Mouse (Mus musculus): ENCODE data around the gene Glod4.
"Not testable (repeated sequence)": the region's sequence is repeated elsewhere in the genome, so short reads cannot be mapped to it uniquely, and the experiment has no call there.

Glod4 gene

DNA sequence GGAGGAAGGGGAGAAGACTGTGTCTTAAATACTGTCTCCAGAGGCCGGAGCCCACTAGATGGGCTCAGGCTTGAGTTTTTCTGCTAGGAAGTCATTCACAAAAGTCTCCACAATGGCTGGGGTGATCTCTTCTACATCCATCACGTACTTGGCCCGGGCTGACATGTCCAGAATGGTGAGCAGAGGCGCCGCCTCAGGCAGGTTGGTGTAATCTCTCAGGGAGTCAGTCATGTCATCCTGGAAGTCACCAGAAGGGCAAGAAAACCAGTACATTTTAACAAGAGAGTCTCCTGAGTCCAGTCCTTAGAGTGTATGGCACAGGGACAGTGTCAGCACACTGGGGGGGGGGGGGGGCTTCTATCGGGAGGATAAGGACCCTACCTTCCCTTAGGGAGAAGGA is 15.0 kb upstream of the Glod4 start:
- DNase-seq (ENCODE audit: low read depth, low spot score): peak; percentile 64

DNA sequence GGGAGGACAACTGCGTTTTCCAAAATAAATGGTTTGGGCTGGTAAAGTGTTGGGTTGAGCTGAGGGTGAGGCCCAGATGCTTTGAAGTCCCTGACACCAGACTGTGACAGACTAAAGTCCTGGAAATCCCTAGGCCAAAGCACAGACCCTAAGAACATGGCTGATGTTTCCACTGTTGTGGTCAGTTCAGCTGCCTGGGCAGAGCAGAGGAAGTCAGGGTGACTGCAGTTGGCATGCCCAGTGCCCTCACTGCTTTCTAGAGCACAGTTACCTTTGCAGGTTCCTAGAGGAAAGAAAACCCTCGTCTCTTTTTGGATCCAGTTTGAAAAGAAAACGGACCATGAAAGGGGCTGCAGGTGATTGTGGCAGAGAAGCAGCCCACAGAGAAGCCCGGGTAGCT is 13.9 kb upstream of the Glod4 start:
- DNase-seq (ENCODE audit: low read depth, low spot score): no peak

DNA sequence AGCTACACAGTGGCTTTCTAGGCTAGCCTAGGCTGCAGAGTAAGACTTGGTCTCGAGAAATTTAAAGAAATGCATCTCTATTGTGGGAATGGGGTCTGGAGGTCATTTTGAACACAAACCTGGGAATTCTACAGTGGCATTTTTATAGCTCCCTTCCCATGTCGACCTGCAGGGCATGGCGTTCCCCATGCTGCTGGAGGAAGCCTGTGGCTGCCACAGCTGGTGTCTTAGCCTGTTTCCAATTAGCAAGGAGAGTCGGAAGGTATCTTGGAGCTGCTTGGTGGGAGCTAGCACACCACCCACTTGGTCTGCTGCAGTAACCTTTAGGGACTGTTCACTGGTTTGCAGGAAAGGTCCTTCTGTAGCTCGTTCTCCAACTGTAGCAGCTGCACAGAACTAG is 12.6 kb upstream of the Glod4 start:
- DNase-seq (ENCODE audit: low read depth, low spot score): no peak

DNA sequence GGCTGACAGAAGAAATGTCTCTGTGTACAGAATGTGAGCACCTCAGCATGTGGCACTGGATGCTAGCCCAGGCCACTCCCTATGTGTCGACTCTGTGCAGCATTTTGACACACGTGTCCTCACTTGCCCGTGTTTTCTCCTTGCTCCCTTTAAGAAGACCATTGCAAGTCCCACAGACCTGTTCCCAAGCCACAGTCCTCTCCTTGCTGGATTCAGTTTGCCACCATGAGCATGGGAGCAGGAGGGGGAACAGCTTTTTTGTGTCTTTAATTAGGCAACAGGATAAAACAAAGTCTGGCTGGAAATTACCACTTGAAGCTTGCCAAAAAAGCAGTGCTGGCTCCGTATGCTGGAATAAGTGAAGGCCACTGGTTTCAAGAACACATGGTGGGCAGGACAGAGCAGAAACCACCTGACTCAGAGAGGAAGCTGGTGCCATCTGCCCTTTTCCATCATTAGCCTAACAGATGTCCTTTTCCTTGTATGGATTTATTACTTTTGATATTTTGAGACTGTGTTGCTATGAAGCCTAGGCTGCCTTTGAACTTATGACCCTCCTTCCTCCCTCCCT is 12.0 kb upstream of the Glod4 start:
- DNase-seq (ENCODE audit: low read depth, low spot score): no peak

DNA sequence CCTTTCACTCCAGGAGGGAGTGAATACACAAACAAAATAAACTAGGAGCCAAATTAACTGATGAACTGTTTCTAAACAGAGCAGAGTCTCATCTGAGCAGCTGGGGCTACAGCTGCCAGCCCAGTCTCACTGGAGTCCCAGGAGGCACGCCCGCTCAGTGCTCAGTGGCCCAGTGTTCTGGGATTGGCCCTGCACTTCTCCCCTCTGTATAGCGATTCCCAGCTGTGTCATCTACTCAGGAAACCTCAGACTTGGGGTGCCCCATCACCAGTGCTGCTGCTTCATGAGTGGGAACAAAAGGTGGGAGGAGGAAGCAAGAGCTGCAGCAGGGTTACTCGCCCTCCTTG is 10.4 kb upstream of the Glod4 start:
- DNase-seq (ENCODE audit: low read depth, low spot score): no peak

DNA sequence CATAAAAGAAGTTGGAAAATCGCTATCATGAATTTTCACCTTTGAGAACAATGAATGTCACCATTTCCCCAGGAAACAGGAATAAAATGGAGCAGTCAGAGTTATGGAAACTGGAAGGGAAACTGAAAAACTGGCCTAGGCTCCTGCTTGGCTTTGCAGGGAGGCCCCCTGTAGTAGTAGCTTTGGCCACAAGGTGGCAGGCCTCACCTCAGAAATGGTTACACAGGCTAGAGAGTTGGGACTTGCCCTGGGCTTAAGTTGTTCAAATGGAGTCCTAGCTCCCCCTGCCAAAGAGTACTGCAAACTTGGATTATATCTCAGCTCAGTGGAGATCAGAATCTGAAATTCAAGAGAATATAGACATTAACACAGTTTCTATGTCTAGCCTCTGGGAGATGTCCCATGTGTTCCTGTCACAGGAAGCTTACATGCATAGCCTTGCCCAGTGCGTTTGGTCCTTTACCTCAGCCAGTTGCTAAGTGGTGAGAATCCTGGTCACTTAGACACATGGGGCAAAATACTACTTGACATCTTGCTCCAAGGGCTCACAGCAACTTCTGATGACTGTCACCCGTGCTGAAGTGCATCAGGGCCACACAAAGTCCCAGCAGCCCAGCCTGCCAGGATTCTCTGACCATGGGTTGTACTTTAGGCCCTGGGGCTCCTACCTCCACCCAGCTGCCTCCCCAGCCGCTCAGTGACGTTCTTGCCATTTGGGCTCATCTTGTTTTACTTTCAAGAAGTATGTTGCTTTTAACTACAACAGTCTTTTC is 9.8 kb upstream of the Glod4 start:
- peak; percentile 76 for DNase-seq (ENCODE audit: low read depth, low spot score)

DNA sequence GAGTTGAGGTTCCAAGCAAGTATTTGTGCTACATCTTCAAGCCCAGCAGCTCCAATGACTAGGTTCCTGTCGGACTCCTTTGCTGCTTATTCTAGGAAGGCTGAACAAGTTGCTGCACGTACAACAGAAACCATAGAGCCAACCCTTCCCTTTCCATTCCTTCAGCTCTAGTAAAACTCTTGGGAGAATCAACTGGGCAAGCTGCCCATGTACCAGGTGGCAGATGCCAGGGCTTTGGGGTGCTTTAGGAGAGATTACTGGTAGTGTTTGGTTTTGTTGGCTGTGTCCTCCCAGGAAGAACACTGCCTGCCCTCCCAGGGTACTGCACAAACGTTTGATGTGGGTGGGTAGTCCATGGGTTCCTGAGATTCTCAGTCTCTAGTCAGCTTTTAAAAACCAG is 8.5 kb upstream of the Glod4 start:
- DNase-seq (ENCODE audit: low read depth, low spot score): no peak

DNA sequence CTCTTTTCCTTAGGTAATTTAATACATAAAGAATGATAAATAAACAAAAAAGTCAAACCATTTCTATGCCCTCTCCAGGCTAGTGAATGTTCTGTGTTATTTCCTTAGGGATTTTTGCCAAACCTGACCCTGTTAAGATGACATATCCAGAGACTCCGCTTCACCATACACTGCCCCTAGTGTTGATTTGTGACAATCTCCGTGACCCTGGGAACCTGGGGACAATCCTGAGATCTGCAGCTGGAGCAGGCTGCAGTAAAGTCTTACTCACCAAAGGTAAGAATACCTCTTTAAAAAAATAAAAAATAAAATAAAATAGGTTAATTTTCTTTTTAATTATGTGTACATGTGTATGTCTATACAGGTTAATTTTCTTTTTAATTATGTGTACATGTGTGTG is 3.7 kb upstream of the Glod4 start:
- peak; percentile 61 for DNase-seq (ENCODE audit: low read depth, low spot score)

DNA sequence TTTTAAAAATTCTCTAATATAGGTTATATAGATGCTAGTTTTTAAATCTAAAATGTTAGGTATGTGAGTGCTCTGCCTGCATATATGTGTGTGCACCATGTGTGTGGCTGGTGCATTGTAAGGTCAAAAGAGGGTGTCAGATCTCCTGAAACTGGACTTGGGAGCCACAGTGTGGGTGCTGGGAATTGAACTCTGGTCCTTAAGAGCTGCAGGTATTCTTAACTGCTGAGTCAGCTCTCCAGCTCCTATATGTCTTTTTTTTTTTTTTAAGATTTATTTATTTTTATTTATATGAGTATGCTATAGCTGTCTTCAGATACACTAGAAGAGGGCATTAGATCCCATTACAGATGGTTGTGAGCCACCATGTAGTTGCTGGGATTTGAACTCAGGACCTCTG is 2.9 kb upstream of the Glod4 start:
- DNase-seq (ENCODE audit: low read depth, low spot score): no peak

DNA sequence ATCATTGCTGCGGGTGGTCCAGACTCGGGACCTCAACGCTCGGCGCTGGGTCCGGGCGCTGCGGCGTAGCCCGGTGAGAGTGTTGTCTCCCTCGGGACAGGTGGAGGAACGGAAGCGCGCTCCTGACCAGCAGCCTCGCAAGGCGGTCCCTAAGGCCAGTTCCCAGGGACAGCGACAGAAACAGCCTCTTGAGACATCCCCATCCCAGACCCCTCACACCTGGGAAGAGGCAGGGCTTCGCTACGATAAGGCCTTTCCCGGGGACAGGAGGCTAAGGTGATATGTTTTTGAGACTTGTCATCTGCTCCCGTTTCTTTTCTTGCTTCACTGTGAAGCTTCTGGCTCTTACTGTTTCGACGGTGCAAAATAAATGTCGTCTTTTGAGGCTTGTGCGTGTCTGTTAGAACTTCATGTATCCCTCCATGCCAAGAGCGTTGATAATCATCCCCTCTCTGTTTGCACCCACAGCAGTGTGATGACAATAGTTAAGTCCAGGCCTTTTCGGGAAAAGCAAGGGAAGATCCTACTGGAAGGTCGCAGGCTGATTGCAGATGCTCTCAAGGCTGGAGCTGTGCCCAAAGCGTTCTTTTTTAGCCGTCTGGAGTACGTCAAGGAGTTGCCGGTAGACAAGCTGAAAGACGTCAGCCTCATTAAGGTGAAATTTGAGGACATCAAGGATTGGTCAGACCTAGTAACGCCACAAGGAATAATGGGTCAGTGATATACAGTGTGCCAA is 454 bp upstream of the Glod4 start:
- DNase-seq (ENCODE audit: low read depth, low spot score): no peak

DNA sequence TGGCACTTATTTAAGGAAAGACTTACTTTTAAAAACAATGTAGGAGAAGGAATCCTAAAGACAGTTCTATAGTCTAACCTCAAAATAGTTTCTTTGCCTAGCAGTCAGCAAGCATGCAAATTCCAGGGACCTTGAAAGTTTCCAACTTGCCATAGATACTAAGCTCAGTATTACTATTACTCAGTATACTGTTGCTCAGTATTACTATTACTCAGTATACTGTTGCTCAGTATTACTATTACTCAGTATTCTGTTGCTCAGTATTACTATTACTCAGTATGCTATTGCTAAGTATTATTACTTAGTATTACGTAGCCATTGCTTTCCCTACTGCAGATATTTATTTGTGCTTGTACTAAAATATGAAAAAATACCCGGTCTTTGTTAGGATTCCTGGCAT is 3.8 kb downstream of the Glod4 start:
- no peak for DNase-seq (ENCODE audit: low read depth, low spot score)

DNA sequence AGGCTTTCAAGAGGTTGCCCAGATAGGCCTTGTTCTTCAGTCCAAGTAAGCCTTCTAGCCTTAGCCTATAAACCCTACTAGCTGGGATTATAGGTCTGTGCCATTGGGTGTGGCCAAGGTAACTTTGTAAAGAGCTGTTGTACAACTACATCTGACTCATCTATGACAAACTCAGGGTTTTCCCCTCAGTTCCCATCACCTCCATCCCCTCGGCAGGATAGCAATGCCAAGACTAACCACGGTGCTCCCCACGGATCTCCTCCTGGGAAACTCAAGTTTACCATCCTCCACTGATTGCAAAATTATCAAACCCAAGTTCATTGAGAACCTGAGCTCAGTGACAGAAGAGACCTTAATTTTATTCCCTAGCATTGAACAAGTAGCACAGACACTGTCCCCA is 7.4 kb downstream of the Glod4 start:
- DNase-seq (ENCODE audit: low read depth, low spot score): no peak

DNA sequence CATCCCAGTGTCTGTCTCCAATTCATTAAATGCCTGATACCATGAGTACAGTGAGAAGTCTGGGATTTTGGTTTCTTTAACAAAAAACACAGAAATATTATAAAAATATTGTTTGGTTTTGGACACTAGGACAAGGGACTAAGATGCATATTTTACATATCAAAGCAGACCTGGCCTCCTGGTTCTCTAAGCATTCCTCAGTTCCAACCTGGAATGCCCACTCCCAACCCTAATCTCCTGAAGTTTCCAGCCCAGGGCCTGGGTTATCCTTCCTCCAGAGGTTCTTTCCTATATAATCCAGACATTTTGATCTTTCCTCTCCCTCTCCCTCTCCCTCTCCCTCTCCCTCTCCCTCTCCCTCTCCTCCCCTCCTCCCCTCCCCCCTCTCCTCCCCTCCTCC is 18.5 kb downstream of the Glod4 start:
- DNase-seq (ENCODE audit: low read depth, low spot score): peak; percentile 55

DNA sequence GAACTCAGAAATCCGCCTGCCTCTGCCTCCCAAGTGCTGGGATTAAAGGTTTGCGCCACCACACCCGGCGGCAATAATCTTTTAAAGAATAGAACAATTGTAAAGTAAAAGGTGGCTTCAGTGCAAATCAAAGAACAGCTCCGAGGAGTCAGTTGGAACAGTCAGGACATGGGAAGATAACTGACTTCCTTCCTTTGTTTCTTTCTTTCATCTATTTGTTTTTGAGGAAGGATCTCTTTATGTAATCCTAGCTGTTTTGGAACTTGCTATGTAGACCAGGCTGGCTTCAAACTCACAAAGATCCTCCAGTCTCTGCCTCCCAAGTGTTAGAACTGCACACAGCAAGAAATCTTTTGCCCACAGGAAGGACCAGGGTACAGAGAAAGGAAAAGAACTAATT is 18.9 kb downstream of the Glod4 start:
- DNase-seq (ENCODE audit: low read depth, low spot score): peak; percentile 76

DNA sequence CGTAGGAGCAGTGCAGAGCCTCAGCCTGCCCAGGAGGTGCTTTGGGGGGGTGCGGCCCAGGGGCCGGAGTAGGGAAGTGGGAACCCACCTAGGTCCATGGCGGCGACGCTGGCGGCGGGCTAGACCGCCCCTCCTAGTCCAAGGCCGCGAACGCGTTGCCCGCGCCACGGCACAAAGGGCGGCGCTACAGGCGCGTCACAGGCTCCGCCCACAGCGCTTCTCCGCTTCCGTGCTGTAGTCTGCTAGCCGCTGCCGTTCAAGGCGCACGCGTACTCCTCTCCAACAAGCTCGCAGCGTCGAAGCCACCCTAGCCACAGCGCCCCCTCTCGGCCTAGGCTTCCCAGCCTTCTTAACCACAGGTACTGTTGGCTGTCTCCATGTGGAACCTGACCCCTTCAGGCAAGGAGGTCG is 26.1 kb downstream of the Glod4 start, which contains the start of the genes Dbil5 and Gemin4:
TSS of gene Dbil5 (plus strand) at position 219 of the 411 bp plus-strand sequence.
TSS of gene Gemin4 (minus strand) at position 275 of the 411 bp plus-strand sequence.
- DNase-seq (ENCODE audit: low read depth, low spot score): peak; percentile 99

DNA sequence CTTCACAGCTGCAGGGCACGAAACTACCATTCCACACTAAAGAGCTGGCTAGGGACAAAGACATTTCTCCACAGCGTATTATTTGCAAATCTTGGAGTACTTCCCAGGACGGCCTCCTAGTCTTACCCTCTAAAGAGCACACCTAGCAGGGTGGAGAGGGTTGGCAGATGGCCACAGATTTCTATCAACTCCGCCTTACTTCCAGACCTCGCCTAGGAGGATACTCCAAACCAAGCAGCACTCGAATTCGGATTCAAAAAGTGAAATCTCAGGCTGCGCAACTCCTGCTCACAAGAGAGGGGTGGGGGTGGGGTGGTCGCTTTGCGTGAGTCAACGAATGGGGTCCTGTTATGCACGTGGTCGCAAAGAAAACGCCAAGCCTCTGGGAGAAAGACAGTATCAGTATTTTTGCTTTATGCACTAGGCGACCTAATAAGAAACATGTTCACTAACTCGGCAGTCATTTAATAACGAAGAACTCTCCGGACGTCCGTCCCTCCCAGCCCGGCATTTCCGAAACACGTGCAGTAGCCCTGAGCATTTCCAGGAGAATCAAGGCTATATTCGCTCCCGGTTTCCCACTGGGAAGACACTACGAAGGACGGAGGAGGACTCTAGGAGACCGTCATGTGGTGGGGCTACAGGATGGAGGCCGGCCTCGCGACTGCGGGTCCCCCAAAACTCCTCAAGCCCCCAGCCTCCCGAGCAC is 26.7 kb downstream of the Glod4 start:
- DNase-seq (ENCODE audit: low read depth, low spot score): peak; percentile 60

DNA sequence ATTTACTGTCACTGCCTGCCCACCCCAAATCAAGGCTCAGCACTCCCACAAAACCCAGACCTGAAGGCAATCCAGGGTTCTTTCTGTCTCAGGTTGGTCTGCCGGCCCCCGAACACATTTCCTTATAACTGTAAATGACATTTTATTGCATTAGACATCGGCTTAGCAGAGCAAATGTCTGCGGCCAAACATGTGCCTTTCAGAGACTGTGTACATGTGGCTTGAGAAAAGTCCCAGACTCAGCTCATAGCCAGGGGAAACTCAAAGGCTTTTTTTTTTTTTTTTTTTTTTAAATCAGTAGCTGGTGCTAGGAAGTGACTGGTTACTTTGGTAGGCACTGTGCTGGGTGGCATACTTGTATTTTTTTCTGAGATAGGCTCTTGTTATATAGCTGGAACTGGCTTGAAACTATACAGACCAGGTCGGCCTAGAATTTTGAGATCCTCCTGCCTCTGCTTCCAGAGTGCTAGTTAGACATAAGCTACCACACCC is 27.4 kb downstream of the Glod4 start:
- no peak for DNase-seq (ENCODE audit: low read depth, low spot score)

DNA sequence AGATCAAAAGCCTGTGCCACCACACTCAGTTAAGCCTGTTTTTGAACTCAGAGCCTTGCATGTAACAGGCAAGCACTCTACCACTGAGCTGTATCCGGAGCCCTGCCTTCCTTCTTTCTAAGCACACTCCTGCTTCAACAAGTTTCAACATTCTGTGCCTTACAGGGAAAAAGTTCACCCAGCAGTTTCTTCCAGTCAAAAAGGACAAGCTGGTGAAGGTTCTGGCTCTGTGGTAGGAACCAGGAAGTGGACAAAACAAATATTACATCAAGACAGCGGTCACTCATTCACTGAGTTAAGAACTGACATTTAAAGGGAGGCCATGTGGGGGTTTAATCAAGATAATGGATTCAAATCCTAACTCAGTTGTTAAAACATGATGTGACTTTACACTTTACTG is 28.5 kb downstream of the Glod4 start:
- no peak for DNase-seq (ENCODE audit: low read depth, low spot score)

DNA sequence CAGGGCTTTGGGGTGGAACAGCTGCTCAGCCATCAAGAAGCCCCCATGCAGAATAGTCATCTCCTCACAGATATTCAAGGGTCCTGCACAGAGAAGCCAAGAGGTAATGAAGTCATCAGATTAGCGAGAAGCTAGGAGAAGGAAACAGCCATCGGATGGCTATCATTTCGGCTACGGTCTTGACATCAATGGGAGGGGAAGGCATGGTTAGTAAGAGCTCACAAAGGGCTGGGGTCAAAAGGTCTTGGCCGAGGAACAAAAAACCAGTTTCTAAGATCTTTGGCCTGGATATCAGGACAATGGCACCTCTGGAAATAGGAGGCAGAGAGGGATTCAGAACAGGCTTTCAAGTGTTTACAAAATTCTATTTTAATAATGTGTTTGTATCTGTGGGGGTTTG is 29.7 kb downstream of the Glod4 start:
- no peak for DNase-seq (ENCODE audit: low read depth, low spot score)

DNA sequence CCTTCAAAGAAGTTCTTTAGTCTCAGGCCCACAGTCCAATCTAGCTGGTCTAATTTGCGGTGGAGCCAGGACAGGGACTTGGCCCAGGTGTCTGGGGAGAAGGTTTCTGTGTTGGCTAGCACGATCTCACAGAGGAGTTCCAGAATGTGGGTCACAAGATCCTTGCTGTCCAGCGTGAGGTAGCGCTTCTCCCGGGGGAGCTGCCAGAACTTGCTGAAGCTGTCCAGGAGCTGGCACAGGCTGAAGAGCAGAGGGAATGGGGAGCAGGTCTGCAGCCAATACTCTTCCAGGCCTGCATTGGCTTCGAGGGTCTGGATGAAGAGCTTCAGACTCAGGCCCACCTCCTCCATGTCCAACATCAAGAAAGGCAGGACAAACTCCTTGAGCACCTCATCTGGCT is 31.9 kb downstream of the Glod4 start:
- DNase-seq (ENCODE audit: low read depth, low spot score): not testable (repeated sequence)

DNA sequence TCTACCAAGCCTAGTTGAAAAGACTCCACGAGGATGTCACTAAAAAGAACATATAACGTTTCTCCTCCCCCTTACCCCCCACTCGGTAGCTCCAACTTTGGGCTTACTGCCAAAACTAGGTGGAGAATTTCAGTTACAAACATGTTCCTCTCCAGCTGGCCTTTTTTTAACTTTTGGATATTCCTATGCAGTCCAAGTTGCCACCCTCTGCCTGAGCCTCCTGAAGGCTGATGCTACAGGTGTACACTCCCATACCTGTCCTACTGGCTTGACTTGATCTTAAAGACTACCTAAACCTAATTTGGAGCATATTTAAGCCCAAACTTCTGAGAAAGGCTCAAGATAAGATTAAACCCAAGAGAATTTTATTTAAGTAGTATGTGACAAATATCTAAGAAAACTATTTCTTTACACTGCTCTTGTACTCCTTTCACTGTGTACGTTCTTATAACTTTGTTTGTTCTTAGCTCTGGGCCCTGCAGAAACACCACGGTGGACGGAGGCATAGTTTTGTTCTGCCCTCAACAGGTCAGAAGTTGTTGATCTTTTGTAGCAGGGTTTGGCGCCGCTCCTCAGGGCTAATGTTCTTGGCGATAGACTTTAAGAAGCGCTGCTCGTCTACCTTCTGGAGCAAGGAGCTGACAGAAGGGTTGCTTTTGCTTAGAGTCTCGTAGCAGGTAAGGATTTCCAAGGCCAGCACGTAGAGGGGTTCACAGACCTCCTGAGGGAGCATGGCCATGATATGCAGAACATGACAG is 33.1 kb downstream of the Glod4 start:
- no peak for DNase-seq (ENCODE audit: low read depth, low spot score)
